Mouse (Mus musculus) spleen, postnatal 10 days (tissue): Measurements from ENCODE around the gene Pik3ap1.

ENCODE experiments used
- DNase-seq, 2 experiments: peaks; one replicate each; pipeline ENCODE4 v3.0.0; 2021 to 2022; ENCODE audit warnings: low spot score in 2 of 2

The Pik3ap1 gene

GRCm38 (mm10) chr19:41282718-41283117 is 102.2 kb downstream of the Pik3ap1 start:
- no peak for DNase-seq

- no peak for DNase-seq
Measured at GRCm38 (mm10) chr19:41282216-41282615, 102.7 kb downstream of the Pik3ap1 start.

- no peak for DNase-seq
Measured at GRCm38 (mm10) chr19:41279724-41280244, 105.1 kb downstream of the Pik3ap1 start.

- no peak for DNase-seq
Measured at GRCm38 (mm10) chr19:41278606-41279005, 106.3 kb downstream of the Pik3ap1 start.

GRCm38 (mm10) chr19:41275588-41275987 is 109.3 kb downstream of the Pik3ap1 start:
- DNase-seq: no peak

- no peak for DNase-seq
Measured at GRCm38 (mm10) chr19:41270906-41271305, 114.0 kb downstream of the Pik3ap1 start.

- DNase-seq: no peak
Measured at GRCm38 (mm10) chr19:41270151-41270727, 114.7 kb downstream of the Pik3ap1 start.

- DNase-seq: no peak
Measured at GRCm38 (mm10) chr19:41266251-41266901, 118.5 kb downstream of the Pik3ap1 start.

- no peak for DNase-seq
Measured at GRCm38 (mm10) chr19:41264331-41264799, 120.5 kb downstream of the Pik3ap1 start.

- DNase-seq: peak; percentile 79 to 90
Measured at GRCm38 (mm10) chr19:41263630-41264295, 121.1 kb downstream of the Pik3ap1 start, which contains the start of gene Tm9sf3. Tm9sf3 (minus strand) TSS chr19:41263997.

GRCm38 (mm10) chr19:41262712-41263629 is 121.9 kb downstream of the Pik3ap1 start:
- DNase-seq: peak; percentile 73 to 74

- no peak for DNase-seq
Measured at GRCm38 (mm10) chr19:41260736-41261135, 124.2 kb downstream of the Pik3ap1 start.

- no peak for DNase-seq
Measured at GRCm38 (mm10) chr19:41259256-41259655, 125.6 kb downstream of the Pik3ap1 start.

GRCm38 (mm10) chr19:41258707-41259106 is 126.2 kb downstream of the Pik3ap1 start:
- peak; percentile 42 to 77 for DNase-seq

- DNase-seq: no peak
Measured at GRCm38 (mm10) chr19:41254584-41254983, 130.3 kb downstream of the Pik3ap1 start.

- no peak for DNase-seq
Measured at GRCm38 (mm10) chr19:41248968-41249367, 135.9 kb downstream of the Pik3ap1 start.

- DNase-seq: no peak
Measured at GRCm38 (mm10) chr19:41248271-41248670, 136.6 kb downstream of the Pik3ap1 start.

GRCm38 (mm10) chr19:41246271-41246670 is 138.6 kb downstream of the Pik3ap1 start:
- DNase-seq: no peak

- peak; percentile 47 to 75 for DNase-seq
Measured at GRCm38 (mm10) chr19:41244581-41244980, 140.3 kb downstream of the Pik3ap1 start.

GRCm38 (mm10) chr19:41241997-41242396 is 142.9 kb downstream of the Pik3ap1 start:
- no peak for DNase-seq

GRCm38 (mm10) chr19:41233698-41234097 is 151.2 kb downstream of the Pik3ap1 start:
- DNase-seq: no peak
